Mouse (Mus musculus) limb, embryonic 10.5 days (tissue): ENCODE measurements around the gene Rims3. TPM values are rescaled to one million over a fixed set of nuclear protein-coding genes. Genes with fewer than 3 reads are reported as not detected.

ENCODE experiments used
- DNase-seq: peaks from one replicate; pipeline ENCODE4 v3.0.0-alpha.2; 2017; ENCODE audit warnings: low spot score
- H3K27ac ChIP-seq: fragments of 300-500 bp; sonication (generic); 2 replicates; pipeline ENCODE4 v1.5.1; 2016; ENCODE audit warnings: mild to moderate bottlenecking
- H3K27me3 ChIP-seq: fragments of 300-500 bp; sonication (generic); 2 replicates; pipeline ENCODE4 v1.6.1; 2016; ENCODE audit warnings: low read depth, mild to moderate bottlenecking; ENCODE audit not compliant: poor library complexity, severe bottlenecking
- H3K36me3 ChIP-seq: fragments of 300-500 bp; sonication (generic); 2 replicates; pipeline ENCODE4 v1.6.1; 2016; ENCODE audit warnings: mild to moderate bottlenecking, moderate library complexity
- H3K4me1 ChIP-seq: fragments of 300-500 bp; sonication (generic); 2 replicates; pipeline ENCODE4 v1.6.1; 2016
- H3K4me3 ChIP-seq: fragments of 300-500 bp; sonication (generic); 2 replicates; pipeline ENCODE4 v1.5.1; 2016; ENCODE audit warnings: mild to moderate bottlenecking, moderate library complexity
- H3K9me3 ChIP-seq: fragments of 300-500 bp; sonication (generic); replicated peaks from 2 replicates; pipeline ENCODE4 v1.6.1; 2016; ENCODE audit warnings: mild to moderate bottlenecking
- WGBS: fragments of 180-500 bp; shearing (Covaris S2); methylation state at CpG from one replicate; pipeline ENCODE4 v1.1.7; 2016; 5-methylcytosine and 5-hydroxymethylcytosine counted together
- polyA plus RNA-seq: library from polyadenylated mRNA; unstranded; fragments of >200 nt; fragmentation: Nextera tagmentation; extraction: Ambion mirVana; gene quantifications from 2 replicates; pipeline ENCODE4 v1.2.1, GENCODE M21; 2016

The Rims3 gene
- polyA plus RNA-seq, 1 experiment from 2014 or later = 0.39 TPM

- 89% methylated on average over 6 of the region's 6 CpGs for WGBS
- Histone ChIP-seq H3K27me3 (no peaks in the 10 kb centered on the region), H3K27ac (no peak overlapping the region), H3K9me3 (no peaks in the 10 kb centered on the region), H3K36me3 (no peaks in the 10 kb centered on the region), H3K4me3 (no peak overlapping the region), H3K4me1 (peaks cover 6% of the 10 kb centered on the region)
- no peak for DNase-seq
Measured at GRCm38 (mm10) chr4:120911086-120911485, 56.5 kb downstream of the Rims3 start.

GRCm38 (mm10) chr4:120912866-120913265 is 58.2 kb downstream of the Rims3 start:
- H3K9me3 ChIP-seq = no peaks in the 10 kb centered on the region
- no peak overlapping the region for H3K4me3 ChIP-seq
- no peaks in the 10 kb centered on the region for H3K27me3 ChIP-seq
- 65% methylated on average over 4 of the region's 4 CpGs for WGBS
- DNase-seq = no peak
- H3K36me3 ChIP-seq = no peaks in the 10 kb centered on the region
- H3K27ac ChIP-seq = no peak overlapping the region
- H3K4me1 ChIP-seq = peaks cover 6% of the 10 kb centered on the region

GRCm38 (mm10) chr4:120913443-120913842 is 58.8 kb downstream of the Rims3 start:
- DNase-seq = no peak
- no peaks in the 10 kb centered on the region for H3K9me3 ChIP-seq
- H3K36me3 ChIP-seq = no peaks in the 10 kb centered on the region
- H3K4me1 ChIP-seq = peaks cover 6% of the 10 kb centered on the region
- no peak overlapping the region for H3K4me3 ChIP-seq
- 67% methylated on average over 8 of the region's 8 CpGs for WGBS
- H3K27ac ChIP-seq = no peak overlapping the region
- no peaks in the 10 kb centered on the region for H3K27me3 ChIP-seq

GRCm38 (mm10) chr4:120913861-120914260 is 59.2 kb downstream of the Rims3 start:
- no peak overlapping the region for H3K27ac ChIP-seq
- 90% methylated on average over 1 of the region's 1 CpGs for WGBS
- no peaks in the 10 kb centered on the region for H3K36me3 ChIP-seq
- no peak for DNase-seq
- no peaks in the 10 kb centered on the region for H3K9me3 ChIP-seq
- peaks cover 6% of the 10 kb centered on the region for H3K4me1 ChIP-seq
- no peak overlapping the region for H3K4me3 ChIP-seq
- H3K27me3 ChIP-seq = no peaks in the 10 kb centered on the region

- peaks cover 3% of the 10 kb centered on the region for H3K36me3 ChIP-seq
- DNase-seq = no peak
- H3K4me3 ChIP-seq = no peak overlapping the region
- 76% methylated on average over 4 of the region's 4 CpGs for WGBS
- H3K9me3 ChIP-seq = no peaks in the 10 kb centered on the region
- peaks cover 6% of the 10 kb centered on the region for H3K4me1 ChIP-seq
- H3K27me3 ChIP-seq = no peaks in the 10 kb centered on the region
- no peak overlapping the region for H3K27ac ChIP-seq
Measured at GRCm38 (mm10) chr4:120914501-120914900, 59.9 kb downstream of the Rims3 start.

- Histone ChIP-seq H3K36me3 (peaks cover 41% of the 10 kb centered on the region), H3K27me3 (no peaks in the 10 kb centered on the region), H3K9me3 (no peaks in the 10 kb centered on the region; the same call in 1 of the 2 replicates), H3K4me3 (no peak overlapping the region), H3K4me1 (peaks cover 4% of the 10 kb centered on the region), H3K27ac (no peak overlapping the region)
- 97% methylated on average over 8 of the region's 8 CpGs for WGBS
- DNase-seq = no peak
Measured at GRCm38 (mm10) chr4:120921461-120921860, 66.8 kb downstream of the Rims3 start.

GRCm38 (mm10) chr4:120924554-120925299 is 70.1 kb downstream of the Rims3 start, which contains the start of gene Exo5:
Gene Exo5 (minus strand): TSS chr4:120925017.
- DNase-seq = peak; percentile 94
- Histone ChIP-seq H3K36me3 (peaks cover 36% of the 10 kb centered on the region), H3K4me3 (peak within 1 kb of the TSS; percentile 65), H3K9me3 (peaks cover 1% of the 10 kb centered on the region; the same call in 1 of the 2 replicates), H3K27ac (peak within 1 kb of the TSS; percentile 89), H3K27me3 (no peaks in the 10 kb centered on the region), H3K4me1 (peaks cover 4% of the 10 kb centered on the region)
- WGBS = under 1% methylated on average over 33 of the region's 33 CpGs

GRCm38 (mm10) chr4:120925386-120925785 is 70.8 kb downstream of the Rims3 start:
- peaks cover 4% of the 10 kb centered on the region for H3K4me1 ChIP-seq
- DNase-seq = no peak
- peaks cover 32% of the 10 kb centered on the region for H3K36me3 ChIP-seq
- H3K4me3 ChIP-seq = peak overlapping the region; percentile 65
- H3K9me3 ChIP-seq = peaks cover 1% of the 10 kb centered on the region; the same call in 1 of the 2 replicates
- peak overlapping the region; percentile 89 for H3K27ac ChIP-seq
- H3K27me3 ChIP-seq = no peaks in the 10 kb centered on the region
- 19% methylated on average over 3 of the region's 3 CpGs for WGBS

- 0 out of 2 replicates have a peak, but pooled peaks cover 1% of the 10 kb centered on the region for H3K9me3 ChIP-seq
- H3K36me3 ChIP-seq = peaks cover 17% of the 10 kb centered on the region
- no peak overlapping the region for H3K4me3 ChIP-seq
- H3K4me1 ChIP-seq = peaks cover 4% of the 10 kb centered on the region
- H3K27ac ChIP-seq = no peak overlapping the region
- DNase-seq = no peak
- WGBS = 77% methylated on average over 3 of the region's 3 CpGs
- H3K27me3 ChIP-seq = no peaks in the 10 kb centered on the region
Measured at GRCm38 (mm10) chr4:120928686-120929085, 74.1 kb downstream of the Rims3 start.

- peaks cover 30% of the 10 kb centered on the region for H3K36me3 ChIP-seq
- DNase-seq = no peak
- no peaks in the 10 kb centered on the region for H3K27me3 ChIP-seq
- H3K4me3 ChIP-seq = no peak overlapping the region
- H3K4me1 ChIP-seq = no peaks in the 10 kb centered on the region
- no peak overlapping the region for H3K27ac ChIP-seq
- WGBS = 93% methylated on average over 18 of the region's 18 CpGs
- H3K9me3 ChIP-seq = 0 out of 2 replicates have a peak, but pooled peaks cover 1% of the 10 kb centered on the region
Measured at GRCm38 (mm10) chr4:120930736-120931135, 76.1 kb downstream of the Rims3 start.

GRCm38 (mm10) chr4:120935006-120935405 is 80.4 kb downstream of the Rims3 start:
- Histone ChIP-seq H3K9me3 (no peaks in the 10 kb centered on the region), H3K27me3 (no peaks in the 10 kb centered on the region), H3K27ac (no peak overlapping the region), H3K36me3 (peaks cover 32% of the 10 kb centered on the region), H3K4me1 (no peaks in the 10 kb centered on the region), H3K4me3 (no peak overlapping the region)
- DNase-seq = no peak
- WGBS = 90% methylated on average over 3 of the region's 3 CpGs
